Mouse (Mus musculus): ENCODE data around the gene Angptl1. TPM values are rescaled to one million over a fixed set of nuclear protein-coding genes. Genes with fewer than 3 reads are reported as not detected.

Gene Angptl1
- polyA plus RNA-seq, 1 experiment from 2014 or later = 1.5 TPM

DNA sequence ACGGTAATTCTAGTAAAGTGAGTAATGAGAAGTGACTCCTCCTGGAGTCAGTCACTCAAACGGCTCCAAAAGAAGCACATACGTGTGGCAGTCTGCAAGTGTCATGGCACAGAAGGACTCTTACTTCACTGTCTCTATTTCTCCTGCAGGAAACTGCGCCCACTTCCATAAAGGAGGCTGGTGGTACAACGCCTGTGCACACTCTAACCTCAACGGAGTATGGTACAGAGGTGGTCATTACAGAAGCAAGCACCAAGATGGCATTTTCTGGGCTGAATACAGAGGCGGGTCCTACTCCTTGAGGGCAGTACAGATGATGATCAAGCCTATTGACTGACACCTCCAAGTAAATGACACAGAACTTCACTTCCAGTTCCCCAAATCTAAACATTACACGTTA lies 21.9 kb downstream of the Angptl1 start:
- no peak for ATAC-seq (ENCODE audit: low FRiP score, low TSS enrichment)
- 77% methylated on average over 8 of the region's 8 CpGs for WGBS
- Histone ChIP-seq H3K36me3 (ENCODE audit: control insufficient read depth, insufficient read depth, low read length) (no peaks in the 10 kb centered on the region), H3K4me1 (ENCODE audit: control insufficient read depth, insufficient read depth, low read length) (no peaks in the 10 kb centered on the region), H3K4me2 (replicated peaks; ENCODE audit: low read depth, low read length) (no peak overlapping the region), H3K9me3 (ENCODE audit: control insufficient read depth, low read length) (no peaks in the 10 kb centered on the region), H3K9ac (ENCODE audit: low read depth, low read length) (no peak overlapping the region), H3K27ac (ENCODE audit: low read depth, low read length) (no peak overlapping the region), H3K4me3 (ENCODE audit: low read length) (no peak overlapping the region), H3K27me3 (ENCODE audit: control insufficient read depth, insufficient read depth, low read length) (no peaks in the 10 kb centered on the region)

DNA sequence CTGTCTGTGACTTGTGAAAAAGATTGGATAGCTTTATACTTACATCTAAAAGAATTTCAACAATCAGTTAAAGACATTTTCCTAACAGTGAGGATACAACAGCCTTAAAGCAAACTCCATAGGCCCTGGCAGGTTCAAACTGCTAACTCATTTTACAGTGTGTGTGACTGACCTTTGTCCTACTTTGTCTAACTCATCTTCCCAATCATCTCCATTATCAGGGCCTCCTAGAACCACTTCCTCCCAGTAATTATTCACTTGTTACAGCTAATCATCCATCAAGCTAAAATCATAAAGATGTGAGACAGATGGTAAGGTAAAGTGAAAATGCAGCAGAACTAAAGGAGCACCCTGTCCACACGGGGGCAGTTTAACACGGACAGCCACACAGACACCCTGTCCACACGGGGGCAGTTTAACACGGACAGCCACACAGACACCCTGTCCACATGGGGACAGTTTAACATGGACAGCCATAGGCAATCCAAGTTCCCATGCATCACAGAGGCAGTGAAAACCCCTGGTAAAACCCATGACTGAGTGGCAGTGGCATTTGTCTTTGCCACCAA lies 23.2 kb downstream of the Angptl1 start:
- no peak overlapping the region for H3K4me3 ChIP-seq (ENCODE audit: low read length)
- H3K27me3 ChIP-seq (ENCODE audit: control insufficient read depth, insufficient read depth, low read length) = no peaks in the 10 kb centered on the region
- no peak overlapping the region for H3K9ac ChIP-seq (ENCODE audit: low read depth, low read length)
- no peak for ATAC-seq (ENCODE audit: low FRiP score, low TSS enrichment)
- no peak overlapping the region for H3K4me2 ChIP-seq (replicated peaks; ENCODE audit: low read depth, low read length)
- WGBS = 43% methylated on average over 4 of the region's 4 CpGs
- H3K36me3 ChIP-seq (ENCODE audit: control insufficient read depth, insufficient read depth, low read length) = no peaks in the 10 kb centered on the region
- no peaks in the 10 kb centered on the region for H3K9me3 ChIP-seq (ENCODE audit: control insufficient read depth, low read length)
- H3K4me1 ChIP-seq (ENCODE audit: control insufficient read depth, insufficient read depth, low read length) = no peaks in the 10 kb centered on the region
- H3K27ac ChIP-seq (ENCODE audit: low read depth, low read length) = no peak overlapping the region

DNA sequence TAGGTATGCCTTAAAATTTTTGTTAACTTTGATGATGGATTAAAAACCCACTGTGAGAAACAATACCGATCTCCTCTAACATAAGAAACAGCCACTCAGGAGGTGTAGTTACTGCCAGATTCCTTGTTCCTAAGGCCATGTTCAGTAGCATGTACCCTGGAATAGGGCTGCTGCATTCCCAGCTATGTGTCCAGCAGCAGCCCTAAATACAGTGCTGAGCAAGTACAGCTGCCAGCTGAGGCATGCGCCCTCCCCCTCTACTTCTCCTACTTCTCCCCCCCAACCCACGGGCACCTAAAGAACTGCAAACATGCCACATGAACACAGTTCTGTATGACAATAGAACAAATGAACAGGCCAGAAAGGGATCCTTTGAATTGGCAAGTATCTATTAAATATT lies 25.4 kb downstream of the Angptl1 start:
- no peak for ATAC-seq (ENCODE audit: low FRiP score, low TSS enrichment)
- 68% methylated on average over 3 of the region's 3 CpGs for WGBS
- H3K4me2 ChIP-seq (replicated peaks; ENCODE audit: low read depth, low read length) = no peak overlapping the region
- H3K4me1 ChIP-seq (ENCODE audit: control insufficient read depth, insufficient read depth, low read length) = no peaks in the 10 kb centered on the region
- no peaks in the 10 kb centered on the region for H3K27me3 ChIP-seq (ENCODE audit: control insufficient read depth, insufficient read depth, low read length)
- H3K9ac ChIP-seq (ENCODE audit: low read depth, low read length) = no peak overlapping the region
- H3K4me3 ChIP-seq (ENCODE audit: low read length) = no peak overlapping the region
- H3K9me3 ChIP-seq (ENCODE audit: control insufficient read depth, low read length) = no peaks in the 10 kb centered on the region
- H3K36me3 ChIP-seq (ENCODE audit: control insufficient read depth, insufficient read depth, low read length) = no peaks in the 10 kb centered on the region; the same call in 1 of the 2 replicates
- no peak overlapping the region for H3K27ac ChIP-seq (ENCODE audit: low read depth, low read length)

GRCm38 (mm10) chr1:156864240-156864639 lies 25.9 kb downstream of the Angptl1 start:
- Histone ChIP-seq H3K4me2 (replicated peaks; ENCODE audit: low read depth, low read length) (no peak overlapping the region), H3K4me1 (ENCODE audit: control insufficient read depth, insufficient read depth, low read length) (no peaks in the 10 kb centered on the region), H3K4me3 (ENCODE audit: low read length) (no peak overlapping the region), H3K27ac (ENCODE audit: low read depth, low read length) (no peak overlapping the region), H3K9me3 (ENCODE audit: control insufficient read depth, low read length) (no peaks in the 10 kb centered on the region), H3K36me3 (ENCODE audit: control insufficient read depth, insufficient read depth, low read length) (no peaks in the 10 kb centered on the region; the same call in 1 of the 2 replicates), H3K9ac (ENCODE audit: low read depth, low read length) (no peak overlapping the region), H3K27me3 (ENCODE audit: control insufficient read depth, insufficient read depth, low read length) (no peaks in the 10 kb centered on the region)
- no peak for ATAC-seq (ENCODE audit: low FRiP score, low TSS enrichment)
- WGBS = 60% methylated on average over 3 of the region's 3 CpGs

DNA sequence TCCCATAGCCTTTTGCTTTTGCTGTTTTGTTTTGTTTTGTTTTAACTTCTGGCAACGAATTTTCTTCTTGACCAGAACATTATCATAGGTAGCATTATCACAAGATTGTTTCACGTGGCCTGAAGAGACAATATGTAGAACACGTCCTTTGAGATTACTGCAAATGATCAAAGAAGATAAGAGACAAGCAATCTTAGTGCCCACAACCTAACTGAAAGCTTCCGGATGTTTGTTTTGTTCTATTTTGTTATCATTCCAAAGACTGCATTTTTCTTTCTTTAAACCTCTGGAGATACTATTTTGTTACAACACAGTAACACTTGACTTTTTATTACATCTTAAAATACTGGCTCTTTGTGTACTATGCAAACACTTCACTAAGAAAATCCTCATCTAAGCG lies 31.7 kb downstream of the Angptl1 start:
- H3K27ac ChIP-seq (ENCODE audit: low read depth, low read length) = no peak overlapping the region
- H3K9ac ChIP-seq (ENCODE audit: low read depth, low read length) = no peak overlapping the region
- no peaks in the 10 kb centered on the region for H3K9me3 ChIP-seq (ENCODE audit: control insufficient read depth, low read length)
- H3K4me2 ChIP-seq (replicated peaks; ENCODE audit: low read depth, low read length) = no peak overlapping the region
- ATAC-seq (ENCODE audit: low FRiP score, low TSS enrichment) = no peak
- H3K36me3 ChIP-seq (ENCODE audit: control insufficient read depth, insufficient read depth, low read length) = no peaks in the 10 kb centered on the region; the same call in none of the 2 replicates
- H3K4me3 ChIP-seq (ENCODE audit: low read length) = no peak overlapping the region
- H3K27me3 ChIP-seq (ENCODE audit: control insufficient read depth, insufficient read depth, low read length) = no peaks in the 10 kb centered on the region
- no peaks in the 10 kb centered on the region for H3K4me1 ChIP-seq (ENCODE audit: control insufficient read depth, insufficient read depth, low read length)
- WGBS = 88% methylated on average over 5 of the region's 5 CpGs

DNA sequence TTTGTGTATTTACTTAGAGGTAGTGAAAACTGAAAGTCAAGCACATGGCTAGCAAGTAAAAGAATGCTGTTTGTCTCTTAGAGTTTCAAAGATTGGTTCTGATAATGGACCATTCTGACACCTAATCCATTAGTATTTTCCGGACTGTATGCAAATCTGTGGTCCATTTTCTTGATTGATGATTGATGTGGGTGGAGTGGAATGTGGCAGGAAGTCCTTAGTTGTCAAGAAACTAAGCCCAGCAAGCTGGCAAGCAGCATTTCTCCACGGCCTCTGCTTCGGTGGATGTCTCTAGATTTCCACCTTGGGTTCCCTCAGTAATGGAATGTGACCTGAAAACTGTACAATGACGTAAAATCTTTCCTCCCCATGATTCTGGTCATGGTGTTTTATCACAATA lies 32.3 kb downstream of the Angptl1 start:
- H3K27ac ChIP-seq (ENCODE audit: low read depth, low read length) = no peak overlapping the region
- no peaks in the 10 kb centered on the region for H3K4me1 ChIP-seq (ENCODE audit: control insufficient read depth, insufficient read depth, low read length)
- no peak overlapping the region for H3K9ac ChIP-seq (ENCODE audit: low read depth, low read length)
- 90% methylated on average over 4 of the region's 4 CpGs for WGBS
- no peaks in the 10 kb centered on the region; the same call in none of the 2 replicates for H3K36me3 ChIP-seq (ENCODE audit: control insufficient read depth, insufficient read depth, low read length)
- no peak overlapping the region for H3K4me3 ChIP-seq (ENCODE audit: low read length)
- H3K4me2 ChIP-seq (replicated peaks; ENCODE audit: low read depth, low read length) = no peak overlapping the region
- no peaks in the 10 kb centered on the region for H3K27me3 ChIP-seq (ENCODE audit: control insufficient read depth, insufficient read depth, low read length)
- ATAC-seq (ENCODE audit: low FRiP score, low TSS enrichment) = no peak
- H3K9me3 ChIP-seq (ENCODE audit: control insufficient read depth, low read length) = no peaks in the 10 kb centered on the region

DNA sequence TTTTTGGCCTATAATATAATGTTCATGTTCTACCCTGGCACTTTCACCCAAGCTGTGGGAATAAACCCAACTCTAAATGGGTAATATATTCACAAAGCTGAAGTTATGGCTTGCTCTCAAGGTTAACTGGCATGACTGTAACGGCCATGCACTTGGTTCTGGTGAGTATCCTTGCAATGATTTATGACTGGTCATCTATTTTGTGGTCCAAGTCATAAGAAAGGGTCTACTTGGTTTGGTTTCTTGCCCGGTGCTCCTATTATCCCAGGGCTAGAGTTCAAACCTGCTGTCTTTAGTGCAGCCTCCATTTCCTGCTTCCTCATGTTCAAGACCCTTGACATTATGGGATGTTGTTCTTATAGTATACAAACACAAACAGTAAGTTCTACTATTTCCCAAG lies 46.4 kb downstream of the Angptl1 start:
- H3K4me2 ChIP-seq (replicated peaks; ENCODE audit: low read depth, low read length) = no peak overlapping the region
- no peaks in the 10 kb centered on the region for H3K27me3 ChIP-seq (ENCODE audit: control insufficient read depth, insufficient read depth, low read length)
- WGBS = 13% methylated on average over 2 of the region's 2 CpGs
- H3K4me1 ChIP-seq (ENCODE audit: control insufficient read depth, insufficient read depth, low read length) = peaks cover 6% of the 10 kb centered on the region; the same call in 1 of the 2 replicates
- 0 out of 2 replicates have a peak, but pooled peaks have one; percentile 57 for ATAC-seq (ENCODE audit: low FRiP score, low TSS enrichment)
- no peak overlapping the region for H3K4me3 ChIP-seq (ENCODE audit: low read length)
- H3K27ac ChIP-seq (ENCODE audit: low read depth, low read length) = no peak overlapping the region
- H3K36me3 ChIP-seq (ENCODE audit: control insufficient read depth, insufficient read depth, low read length) = peaks cover 19% of the 10 kb centered on the region; the same call in 1 of the 2 replicates
- H3K9ac ChIP-seq (ENCODE audit: low read depth, low read length) = no peak overlapping the region
- no peaks in the 10 kb centered on the region for H3K9me3 ChIP-seq (ENCODE audit: control insufficient read depth, low read length)

DNA sequence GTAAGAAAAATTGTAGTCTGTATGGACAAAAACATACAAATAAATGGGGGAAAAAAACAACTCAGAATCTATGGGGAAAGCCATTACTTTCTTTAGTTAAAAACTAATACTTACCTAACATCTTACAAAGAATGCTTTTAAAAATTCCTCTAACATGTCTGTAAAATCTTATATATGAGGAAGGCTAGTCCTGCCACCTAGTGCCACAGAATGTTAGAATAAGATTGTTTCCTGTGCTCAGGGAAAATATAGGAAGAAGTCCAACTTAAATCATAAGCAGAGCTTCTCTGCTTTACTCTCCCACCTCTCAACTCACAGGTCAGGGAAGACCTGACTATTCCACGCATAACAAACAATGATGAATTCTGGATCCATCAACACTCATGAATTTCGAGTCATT lies 47.5 kb downstream of the Angptl1 start:
- Histone ChIP-seq H3K4me2 (replicated peaks; ENCODE audit: low read depth, low read length) (no peak overlapping the region), H3K4me1 (ENCODE audit: control insufficient read depth, insufficient read depth, low read length) (peaks cover 6% of the 10 kb centered on the region; the same call in 1 of the 2 replicates), H3K9ac (ENCODE audit: low read depth, low read length) (no peak overlapping the region), H3K9me3 (ENCODE audit: control insufficient read depth, low read length) (no peaks in the 10 kb centered on the region), H3K27me3 (ENCODE audit: control insufficient read depth, insufficient read depth, low read length) (no peaks in the 10 kb centered on the region), H3K4me3 (ENCODE audit: low read length) (no peak overlapping the region), H3K27ac (ENCODE audit: low read depth, low read length) (no peak overlapping the region), H3K36me3 (ENCODE audit: control insufficient read depth, insufficient read depth, low read length) (peaks cover 19% of the 10 kb centered on the region; the same call in 1 of the 2 replicates)
- no peak for ATAC-seq (ENCODE audit: low FRiP score, low TSS enrichment)
- 84% methylated on average over 2 of the region's 2 CpGs for WGBS

- H3K4me3 ChIP-seq (ENCODE audit: low read length) = no peak overlapping the region
- WGBS = 90% methylated on average over 4 of the region's 4 CpGs
- peaks cover 13% of the 10 kb centered on the region; the same call in 1 of the 2 replicates for H3K36me3 ChIP-seq (ENCODE audit: control insufficient read depth, insufficient read depth, low read length)
- no peaks in the 10 kb centered on the region for H3K27me3 ChIP-seq (ENCODE audit: control insufficient read depth, insufficient read depth, low read length)
- H3K9ac ChIP-seq (ENCODE audit: low read depth, low read length) = no peak overlapping the region
- H3K4me1 ChIP-seq (ENCODE audit: control insufficient read depth, insufficient read depth, low read length) = peaks cover 6% of the 10 kb centered on the region; the same call in 1 of the 2 replicates
- no peak overlapping the region for H3K4me2 ChIP-seq (replicated peaks; ENCODE audit: low read depth, low read length)
- ATAC-seq (ENCODE audit: low FRiP score, low TSS enrichment) = no peak
- no peak overlapping the region for H3K27ac ChIP-seq (ENCODE audit: low read depth, low read length)
- H3K9me3 ChIP-seq (ENCODE audit: control insufficient read depth, low read length) = no peaks in the 10 kb centered on the region
Observed at GRCm38 (mm10) chr1:156888830-156889229, 50.5 kb downstream of the Angptl1 start.
